Mouse (Mus musculus): ENCODE results near the gene 3110082I17Rik. TPM values are rescaled to one million over a fixed set of nuclear protein-coding genes. Genes with fewer than 3 reads are reported as not detected.

The 3110082I17Rik gene
- total RNA-seq, 1 experiment from 2014 or later: 39.9 TPM

- ATAC-seq (replicated peaks in 1 of 2; ENCODE audit: insufficient read depth in 1 of 2, low FRiP score in 2 of 2, low TSS enrichment in 1 of 2, low read depth in 1 of 2, poor library complexity in 2 of 2, severe bottlenecking in 2 of 2): no peak
Measured at GRCm38 (mm10) chr5:139332590-139333272, 127.6 kb downstream of the 3110082I17Rik start.

- ATAC-seq (replicated peaks in 1 of 2; ENCODE audit: insufficient read depth in 1 of 2, low FRiP score in 2 of 2, low TSS enrichment in 1 of 2, low read depth in 1 of 2, poor library complexity in 2 of 2, severe bottlenecking in 2 of 2): peak; percentile 53 to 61; a peak in 2 of 4 replicates
Measured at GRCm38 (mm10) chr5:139331742-139332141, 128.6 kb downstream of the 3110082I17Rik start.

- ATAC-seq (replicated peaks in 1 of 2; ENCODE audit: insufficient read depth in 1 of 2, low FRiP score in 2 of 2, low TSS enrichment in 1 of 2, low read depth in 1 of 2, poor library complexity in 2 of 2, severe bottlenecking in 2 of 2): no peak
Measured at GRCm38 (mm10) chr5:139330766-139331165, 129.6 kb downstream of the 3110082I17Rik start.

- no peak; a peak in 1 of 4 replicates for ATAC-seq (replicated peaks in 1 of 2; ENCODE audit: insufficient read depth in 1 of 2, low FRiP score in 2 of 2, low TSS enrichment in 1 of 2, low read depth in 1 of 2, poor library complexity in 2 of 2, severe bottlenecking in 2 of 2)
Measured at GRCm38 (mm10) chr5:139327634-139328020, 132.7 kb downstream of the 3110082I17Rik start.

- ATAC-seq (replicated peaks in 1 of 2; ENCODE audit: insufficient read depth in 1 of 2, low FRiP score in 2 of 2, low TSS enrichment in 1 of 2, low read depth in 1 of 2, poor library complexity in 2 of 2, severe bottlenecking in 2 of 2): no peak
Measured at GRCm38 (mm10) chr5:139326986-139327633, 133.2 kb downstream of the 3110082I17Rik start.

- ATAC-seq (replicated peaks in 1 of 2; ENCODE audit: insufficient read depth in 1 of 2, low FRiP score in 2 of 2, low TSS enrichment in 1 of 2, low read depth in 1 of 2, poor library complexity in 2 of 2, severe bottlenecking in 2 of 2): no peak
Measured at GRCm38 (mm10) chr5:139326111-139326696, 134.1 kb downstream of the 3110082I17Rik start.

- ATAC-seq (replicated peaks in 1 of 2; ENCODE audit: insufficient read depth in 1 of 2, low FRiP score in 2 of 2, low TSS enrichment in 1 of 2, low read depth in 1 of 2, poor library complexity in 2 of 2, severe bottlenecking in 2 of 2): peak; percentile 40 to 44
Measured at GRCm38 (mm10) chr5:139325395-139325966, 134.8 kb downstream of the 3110082I17Rik start, which contains the start of gene Adap1. TSS of gene Adap1 (minus strand) at chr5:139325622.

GRCm38 (mm10) chr5:139324691-139325394, 135.5 kb downstream of the 3110082I17Rik start:
- ATAC-seq (replicated peaks in 1 of 2; ENCODE audit: insufficient read depth in 1 of 2, low FRiP score in 2 of 2, low TSS enrichment in 1 of 2, low read depth in 1 of 2, poor library complexity in 2 of 2, severe bottlenecking in 2 of 2): peak; percentile 30 to 56

- peak; percentile 61 to 72 for ATAC-seq (replicated peaks in 1 of 2; ENCODE audit: insufficient read depth in 1 of 2, low FRiP score in 2 of 2, low TSS enrichment in 1 of 2, low read depth in 1 of 2, poor library complexity in 2 of 2, severe bottlenecking in 2 of 2)
Measured at GRCm38 (mm10) chr5:139324045-139324491, 136.3 kb downstream of the 3110082I17Rik start.

GRCm38 (mm10) chr5:139323260-139323924, 136.9 kb downstream of the 3110082I17Rik start:
- no peak for ATAC-seq (replicated peaks in 1 of 2; ENCODE audit: insufficient read depth in 1 of 2, low FRiP score in 2 of 2, low TSS enrichment in 1 of 2, low read depth in 1 of 2, poor library complexity in 2 of 2, severe bottlenecking in 2 of 2)

GRCm38 (mm10) chr5:139321331-139321730, 139.0 kb downstream of the 3110082I17Rik start:
- ATAC-seq (replicated peaks in 1 of 2; ENCODE audit: insufficient read depth in 1 of 2, low FRiP score in 2 of 2, low TSS enrichment in 1 of 2, low read depth in 1 of 2, poor library complexity in 2 of 2, severe bottlenecking in 2 of 2): no peak

- no peak for ATAC-seq (replicated peaks in 1 of 2; ENCODE audit: insufficient read depth in 1 of 2, low FRiP score in 2 of 2, low TSS enrichment in 1 of 2, low read depth in 1 of 2, poor library complexity in 2 of 2, severe bottlenecking in 2 of 2)
Measured at GRCm38 (mm10) chr5:139320424-139320823, 139.9 kb downstream of the 3110082I17Rik start.

GRCm38 (mm10) chr5:139317751-139318504, 142.4 kb downstream of the 3110082I17Rik start:
- ATAC-seq (replicated peaks in 1 of 2; ENCODE audit: insufficient read depth in 1 of 2, low FRiP score in 2 of 2, low TSS enrichment in 1 of 2, low read depth in 1 of 2, poor library complexity in 2 of 2, severe bottlenecking in 2 of 2): no peak

GRCm38 (mm10) chr5:139316982-139317675, 143.2 kb downstream of the 3110082I17Rik start:
- no peak for ATAC-seq (replicated peaks in 1 of 2; ENCODE audit: insufficient read depth in 1 of 2, low FRiP score in 2 of 2, low TSS enrichment in 1 of 2, low read depth in 1 of 2, poor library complexity in 2 of 2, severe bottlenecking in 2 of 2)

- peak in 1 of 2 experiments; percentile 23; a peak in 1 of 4 replicates for ATAC-seq (replicated peaks in 1 of 2; ENCODE audit: insufficient read depth in 1 of 2, low FRiP score in 2 of 2, low TSS enrichment in 1 of 2, low read depth in 1 of 2, poor library complexity in 2 of 2, severe bottlenecking in 2 of 2)
Measured at GRCm38 (mm10) chr5:139314941-139315642, 145.2 kb downstream of the 3110082I17Rik start.
